Mouse (Mus musculus): ENCODE data around the gene Fbxo42.

The Fbxo42 gene

DNA sequence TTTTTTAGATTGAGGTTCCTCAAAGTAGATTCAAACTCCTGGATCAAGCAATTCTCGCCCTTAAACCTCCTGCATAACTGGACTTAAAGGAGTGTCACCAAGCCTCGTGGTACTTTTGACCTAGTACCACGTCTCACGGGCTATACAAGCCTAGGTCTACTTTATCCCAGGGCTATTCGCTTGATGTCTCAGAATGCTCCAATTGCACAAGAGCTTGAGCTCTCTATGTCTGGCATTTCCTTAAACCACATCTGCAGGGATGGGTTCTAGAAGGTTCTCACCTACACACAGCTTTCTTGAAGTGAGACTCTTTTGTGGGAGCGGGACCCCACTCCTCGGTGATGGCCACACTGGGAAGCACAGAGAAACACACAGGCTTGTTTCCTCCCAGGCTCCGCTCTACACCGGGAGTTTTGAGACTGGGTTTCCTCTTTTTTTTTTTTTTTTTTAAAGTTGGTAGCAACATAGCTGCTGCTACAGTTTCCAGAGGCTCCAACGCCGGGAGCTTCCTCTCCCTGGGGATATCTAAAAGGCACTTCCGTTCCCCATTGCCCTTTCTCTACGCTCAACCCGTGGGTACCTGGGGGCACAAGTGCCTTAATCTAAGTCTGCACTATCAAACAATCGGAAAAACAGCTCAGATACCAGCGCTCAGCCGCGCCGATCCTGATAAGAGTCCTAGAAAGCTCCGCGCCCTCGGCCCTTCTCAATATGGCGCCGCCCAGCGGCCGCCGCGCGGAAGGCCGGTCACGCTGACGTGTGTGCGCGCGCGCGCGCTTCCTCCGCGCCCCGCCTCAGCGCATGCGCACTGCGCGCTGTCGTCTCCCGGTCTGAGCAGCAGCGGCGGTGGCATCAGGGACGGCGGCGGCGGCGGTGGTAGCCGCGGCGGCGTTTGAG is at the start of gene Fbxo42:
Gene Fbxo42 (plus strand): TSS at position 802 of the 897 bp plus-strand sequence.
- DNase-seq, result peak; percentile 89 to 95

DNA sequence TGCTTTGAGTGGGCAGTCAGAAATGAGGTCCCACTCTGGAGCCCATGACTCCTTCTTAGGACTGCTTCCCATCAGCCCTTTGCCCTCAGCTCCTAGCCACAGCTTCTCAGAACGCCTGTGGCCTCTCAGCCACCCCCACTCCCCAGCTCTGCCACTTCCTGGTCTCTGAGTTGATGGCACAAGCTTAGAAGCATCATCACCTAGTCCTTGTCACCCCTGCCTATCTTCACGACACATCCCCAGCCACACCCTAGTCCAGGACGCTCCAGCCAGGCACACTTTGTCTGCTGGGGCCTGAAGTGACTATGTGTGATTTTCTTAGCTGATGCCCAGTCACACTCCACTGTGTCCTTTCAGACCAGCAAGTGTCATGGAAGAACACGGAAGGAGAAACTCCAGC is 48.8 kb upstream of the Fbxo42 start:
- DNase-seq, result no peak

DNA sequence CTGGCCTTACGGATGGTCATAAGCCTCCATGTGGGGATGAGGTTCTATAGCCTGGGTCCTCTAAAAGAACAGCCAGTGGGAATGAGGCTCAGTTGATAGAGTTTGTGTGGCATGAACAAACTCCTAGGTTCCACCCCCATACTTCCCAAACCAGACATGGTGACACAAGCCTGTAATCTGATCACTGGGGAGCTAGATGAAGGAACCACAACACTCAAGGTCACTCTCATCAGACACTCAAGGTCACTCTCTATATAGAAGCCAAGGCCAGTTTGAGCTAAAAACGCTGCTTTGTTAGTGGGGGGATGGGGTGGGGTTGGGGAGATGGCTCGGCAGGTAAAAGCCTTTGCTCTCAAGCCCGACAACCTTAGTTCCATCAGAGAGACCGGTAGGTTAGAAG is 47.8 kb upstream of the Fbxo42 start:
- DNase-seq, result no peak

DNA sequence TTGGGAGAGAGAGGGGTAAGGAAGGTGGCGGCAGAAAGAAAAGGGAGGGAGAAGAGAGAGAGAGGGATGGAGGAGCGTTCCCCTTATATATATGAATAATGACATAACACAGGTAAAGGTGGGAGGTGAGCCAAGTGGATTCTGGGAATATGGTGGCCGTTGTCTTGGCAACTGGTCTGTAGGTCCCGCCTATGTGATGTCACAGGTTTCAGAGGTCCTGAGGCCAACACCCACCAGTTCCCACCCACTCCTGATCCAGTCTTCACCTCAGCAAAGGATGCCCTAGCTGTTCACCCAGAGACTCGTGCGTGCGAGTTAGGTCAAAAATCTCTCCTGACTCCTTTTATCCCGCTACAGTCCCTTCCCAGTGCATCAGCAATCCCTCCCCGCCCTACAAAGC is 46.4 kb upstream of the Fbxo42 start:
- DNase-seq, result no peak

DNA sequence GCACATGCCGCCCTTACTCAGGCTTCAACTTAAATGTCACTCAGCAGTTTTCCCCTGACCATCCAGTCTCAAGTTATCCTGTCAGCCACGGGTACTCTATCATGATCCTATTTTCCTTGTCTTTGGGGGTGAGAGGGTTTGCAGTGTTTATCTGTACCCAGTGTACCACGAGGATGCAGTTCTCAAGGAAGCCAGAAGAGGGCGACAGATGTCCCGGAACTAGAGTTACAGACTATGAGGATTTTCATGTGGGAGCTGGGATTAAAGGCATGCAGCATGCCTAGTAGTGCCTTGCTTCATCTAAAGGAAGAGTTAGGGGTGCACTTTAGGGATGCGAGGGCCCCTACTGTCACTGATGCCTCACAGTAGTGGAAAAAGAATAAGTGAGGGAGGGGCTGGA is 45.9 kb upstream of the Fbxo42 start:
- DNase-seq, result no peak

DNA sequence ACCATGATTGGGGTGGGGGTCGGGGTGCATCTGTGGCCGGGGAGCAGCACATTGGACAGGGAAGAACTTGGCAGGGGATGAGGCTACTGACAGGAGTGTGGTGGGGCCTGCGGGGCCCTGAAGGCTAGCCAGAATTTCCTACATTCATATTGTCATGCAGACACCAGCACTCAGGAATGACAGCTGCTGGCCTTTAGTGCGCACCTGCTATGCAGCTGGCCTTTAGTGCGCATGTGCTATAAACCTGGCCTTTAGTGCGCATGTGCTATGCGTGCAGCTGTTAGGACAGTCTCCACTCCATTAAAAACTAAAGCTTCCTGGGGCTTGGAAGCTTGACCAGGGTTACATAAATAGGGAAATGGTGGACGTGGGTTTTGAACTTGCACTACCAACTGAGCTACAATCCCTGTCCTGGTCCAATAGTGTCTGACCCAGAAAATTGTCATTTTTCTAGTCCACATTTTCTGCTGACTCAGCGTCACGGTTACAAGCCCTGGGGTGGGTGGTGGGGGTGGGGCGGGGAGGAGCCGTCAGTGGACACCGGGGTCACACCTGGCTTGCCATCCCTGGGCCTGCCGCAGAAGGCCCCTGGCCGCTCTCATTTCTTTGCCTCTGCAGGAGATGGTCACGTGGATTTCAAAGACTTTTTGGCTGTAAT is 41.1 kb upstream of the Fbxo42 start:
- DNase-seq, result no peak

DNA sequence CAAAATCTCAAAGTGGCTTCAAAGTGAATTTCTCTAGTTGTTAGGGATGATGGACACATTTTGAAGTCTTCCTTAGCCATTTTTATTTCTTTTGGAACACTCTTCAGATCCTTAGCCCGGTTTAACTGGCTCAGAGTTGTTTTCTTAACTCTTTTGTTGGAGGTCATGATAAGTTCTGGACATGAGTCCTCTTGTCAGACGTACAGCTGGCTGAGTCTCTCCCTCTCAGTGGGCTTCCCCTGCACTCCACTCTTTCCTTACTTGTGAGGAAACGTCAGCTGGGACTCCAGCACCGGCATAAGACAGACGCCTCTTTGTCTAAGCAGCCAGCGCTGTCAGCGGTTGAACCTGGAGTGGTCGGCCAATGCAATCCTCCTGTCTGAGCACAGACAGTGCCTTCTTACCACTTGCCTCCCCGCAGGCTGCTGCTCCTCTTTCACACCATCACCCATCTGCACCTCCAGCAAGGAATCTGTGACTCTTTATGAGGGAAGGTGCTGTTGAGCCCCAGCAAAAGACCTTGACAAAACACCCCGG is 39.4 kb upstream of the Fbxo42 start:
- no peak for DNase-seq

DNA sequence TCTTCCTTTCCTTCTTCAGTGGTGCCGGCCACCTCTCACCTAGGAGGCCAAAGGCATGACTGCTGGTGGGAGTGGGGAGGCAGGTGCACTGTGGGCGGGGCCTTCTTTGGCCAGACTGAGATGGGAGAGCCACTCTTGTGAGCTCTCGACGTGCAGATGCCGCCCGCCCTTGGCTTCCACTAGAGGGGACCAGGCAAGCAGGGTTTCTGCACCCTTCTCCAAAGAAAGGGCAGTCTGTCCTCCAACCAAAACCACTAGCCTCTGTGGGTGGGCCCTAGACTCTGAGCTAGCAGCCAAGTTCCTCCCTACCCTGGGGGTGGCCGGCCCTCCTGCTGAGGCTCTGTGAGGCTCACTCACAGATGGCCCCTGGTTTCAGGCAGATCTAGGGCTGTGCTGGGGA is 33.9 kb upstream of the Fbxo42 start:
- no peak for DNase-seq

DNA sequence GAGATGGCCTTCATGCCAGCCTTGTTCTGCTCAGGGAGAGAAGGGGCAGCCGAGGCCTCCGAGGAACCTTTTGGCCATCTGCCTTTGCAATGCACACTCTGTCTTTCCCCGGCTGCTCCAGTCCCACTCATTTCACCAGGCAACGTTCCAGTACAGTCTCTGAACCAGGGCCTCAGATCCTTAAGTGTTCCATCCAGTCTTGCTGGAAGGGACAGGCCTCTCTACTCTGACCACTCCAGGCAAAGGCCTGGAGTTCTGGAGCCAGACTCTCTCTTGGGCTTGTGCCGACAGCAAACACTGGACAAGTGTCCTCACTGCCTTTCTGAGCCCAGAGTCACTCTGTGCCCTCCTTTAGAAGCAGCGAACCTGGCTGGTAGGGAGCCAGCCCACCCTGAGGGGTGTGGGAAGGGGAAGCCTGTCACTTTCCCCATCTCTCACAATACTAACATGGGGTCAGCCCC is 33.2 kb upstream of the Fbxo42 start:
- DNase-seq, result no peak

DNA sequence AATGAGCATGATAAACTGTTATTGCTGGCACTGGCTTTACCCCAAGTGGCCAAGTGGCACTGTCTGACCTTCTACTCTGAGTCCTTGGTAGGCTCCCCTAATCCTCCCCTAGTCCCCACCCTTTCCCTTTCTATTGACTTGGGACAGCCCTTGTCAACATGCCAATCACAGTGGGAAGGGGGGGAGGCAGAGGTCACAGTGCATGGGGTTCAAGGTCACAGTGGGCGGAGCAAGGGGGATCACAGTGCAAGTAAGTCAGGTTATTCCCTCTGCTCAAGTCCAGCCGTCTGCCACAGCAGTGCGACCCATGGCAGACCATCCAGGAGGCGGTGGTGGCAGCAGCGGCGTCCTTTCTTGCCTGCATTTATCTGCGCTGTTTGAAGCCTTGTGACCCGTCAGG is 32.3 kb upstream of the Fbxo42 start:
- no peak for DNase-seq

DNA sequence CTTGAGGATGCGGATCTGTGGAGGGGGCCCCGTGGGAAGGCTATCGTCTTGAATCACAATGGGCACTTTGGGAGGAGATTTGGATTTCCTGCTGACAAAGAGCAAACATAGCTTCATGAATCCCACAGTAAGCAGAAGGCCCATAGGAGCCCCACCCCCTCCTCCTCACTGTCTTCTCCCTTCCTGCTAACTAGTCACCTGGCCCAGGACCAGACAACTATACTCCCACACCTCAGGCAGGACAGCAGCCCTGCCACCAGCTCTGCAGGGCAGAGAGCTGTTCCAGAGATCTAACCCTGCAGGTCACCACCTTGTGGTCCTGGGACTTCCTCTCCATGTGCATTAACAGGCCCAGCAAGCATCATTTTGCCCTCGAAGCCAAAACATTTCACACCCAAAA is 29.0 kb upstream of the Fbxo42 start:
- DNase-seq, result no peak

DNA sequence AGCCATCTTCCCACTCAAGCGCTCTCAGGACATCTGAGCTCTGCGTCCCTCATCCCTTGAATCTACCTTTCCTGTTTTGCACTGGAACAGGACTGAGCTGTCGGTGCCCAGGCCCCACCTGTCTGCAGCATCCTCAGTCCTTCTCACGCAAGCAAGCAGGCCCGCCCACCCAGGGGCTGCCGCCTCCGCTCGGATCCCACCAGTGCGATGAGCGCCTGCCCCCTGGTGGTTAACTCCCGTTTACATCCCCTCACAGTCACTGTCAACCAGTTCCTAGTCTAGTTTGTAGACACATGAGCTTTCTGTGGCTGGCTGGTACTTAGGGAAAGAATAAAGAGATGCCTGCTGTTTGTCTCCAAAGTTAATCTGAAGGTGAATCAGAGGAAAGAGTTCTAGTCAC is 27.0 kb upstream of the Fbxo42 start:
- DNase-seq, result peak in 1 of 2 experiments; percentile 32

DNA sequence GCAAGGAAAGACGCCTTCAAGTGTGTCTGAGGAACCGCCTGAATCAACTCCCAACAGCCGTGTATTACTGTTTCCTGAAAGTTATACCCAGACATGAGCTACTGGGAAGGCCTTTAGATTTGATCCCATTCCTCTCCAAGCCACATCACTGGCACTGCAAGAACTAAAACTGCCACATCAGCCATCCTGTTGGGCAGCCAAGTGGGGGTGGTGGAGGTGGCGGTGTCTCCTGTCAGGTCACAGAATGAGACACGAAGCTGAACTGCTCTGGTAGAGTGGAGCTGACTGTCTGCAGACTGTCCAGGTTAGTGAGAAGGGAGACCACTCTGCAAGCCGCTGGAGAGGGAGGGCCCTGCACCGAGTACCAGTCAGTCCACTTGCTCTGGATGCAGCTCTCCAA is 25.1 kb upstream of the Fbxo42 start:
- no peak for DNase-seq

DNA sequence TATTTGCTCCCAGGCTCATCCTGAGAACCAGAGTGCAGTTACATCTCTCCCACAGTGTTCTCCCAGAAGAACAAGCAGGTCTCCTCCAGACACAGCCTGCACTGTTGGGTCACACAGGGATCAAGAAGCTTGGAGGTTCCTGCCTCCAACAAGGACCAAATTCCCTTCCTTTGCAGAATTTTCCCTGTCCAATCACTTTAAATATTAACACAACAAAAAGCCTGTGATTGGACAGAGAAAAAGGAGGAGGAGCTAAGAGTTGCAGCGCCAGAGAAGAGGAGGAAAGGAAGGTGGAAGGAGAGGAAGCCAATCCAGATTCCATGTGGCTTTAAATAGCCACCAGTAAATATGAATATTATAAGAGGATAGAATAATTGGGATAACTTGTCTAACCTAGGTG is 24.6 kb upstream of the Fbxo42 start:
- DNase-seq, result no peak

DNA sequence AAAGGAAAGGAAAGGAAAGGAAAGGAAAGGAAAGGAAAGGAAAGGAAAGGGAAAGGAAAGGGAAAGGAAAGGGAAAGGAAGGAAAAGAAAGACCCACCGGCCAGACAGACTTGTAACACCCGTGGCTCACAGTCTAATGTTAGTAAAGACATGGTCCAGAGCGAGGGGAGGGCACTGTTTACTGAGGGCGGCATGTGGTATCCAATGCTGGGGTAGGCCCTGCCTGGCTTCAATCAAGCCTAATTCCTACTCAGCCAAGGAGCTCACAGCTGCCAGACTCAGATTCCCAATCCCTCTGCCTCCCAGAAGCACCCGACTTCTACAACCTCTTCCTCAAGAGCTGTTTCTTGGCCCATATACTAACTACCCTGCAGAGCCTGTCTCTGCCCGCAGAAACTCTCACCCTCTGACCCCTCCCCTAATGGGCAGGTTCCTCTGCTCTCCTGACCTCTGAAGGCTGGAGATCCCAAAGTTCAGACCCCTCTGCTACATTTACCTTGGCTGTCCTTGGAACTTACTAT is 18.5 kb upstream of the Fbxo42 start:
- no peak for DNase-seq

DNA sequence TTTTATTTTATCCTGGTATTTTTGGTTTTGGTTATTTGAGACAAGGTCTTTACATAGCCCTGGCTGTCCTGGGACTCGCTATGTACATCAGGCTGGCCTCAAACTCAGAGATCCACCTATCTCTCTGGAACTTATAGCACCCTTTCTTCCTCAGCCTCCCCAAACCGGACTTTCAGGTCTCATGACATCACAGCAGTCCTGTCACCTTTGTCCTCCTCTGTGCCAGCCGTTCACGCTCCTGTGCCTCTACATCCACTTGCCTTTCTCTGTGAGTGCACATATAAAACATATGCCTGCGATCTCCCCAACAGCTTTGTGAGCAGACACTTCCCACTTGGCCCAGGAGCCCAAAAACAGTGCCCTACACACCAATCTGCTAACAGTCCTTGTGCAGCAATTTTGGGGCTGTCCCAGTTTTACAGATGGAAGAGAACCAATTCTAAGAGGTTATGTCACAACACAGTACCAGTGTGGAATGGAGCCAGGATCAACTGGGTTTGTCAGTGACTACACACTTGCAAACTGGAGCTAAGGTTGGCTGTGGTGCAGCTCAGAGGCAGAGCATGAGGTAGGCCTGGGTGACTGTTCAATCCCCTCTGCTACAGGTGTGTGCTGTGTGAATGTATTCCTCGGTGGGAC is 16.9 kb upstream of the Fbxo42 start:
- DNase-seq, result no peak

DNA sequence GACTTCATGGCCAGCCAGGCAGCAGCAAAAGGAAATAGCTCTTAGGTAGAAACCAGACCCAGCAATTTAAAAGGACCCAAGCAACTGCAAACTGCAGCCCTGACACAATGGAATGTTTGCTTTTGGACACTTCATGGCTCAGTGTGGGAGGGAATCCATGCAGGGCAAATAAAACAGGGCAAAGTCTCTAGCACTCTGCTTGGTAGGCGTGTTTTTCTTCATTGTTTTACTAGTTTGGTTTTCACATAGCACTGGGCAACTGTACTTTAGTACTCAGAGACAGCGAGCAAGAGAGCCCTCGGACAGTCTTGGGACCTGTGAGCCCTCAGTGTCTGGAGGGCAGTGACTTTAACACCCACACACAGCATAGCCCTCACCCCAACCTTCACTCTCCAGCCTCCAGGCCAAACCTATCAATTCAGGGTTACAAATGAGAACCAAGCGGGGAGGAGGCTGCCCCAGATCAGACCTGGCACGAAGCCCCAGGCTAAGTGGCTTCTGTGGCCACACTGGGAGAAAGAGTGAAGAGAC is 16.1 kb upstream of the Fbxo42 start:
- DNase-seq, result no peak

DNA sequence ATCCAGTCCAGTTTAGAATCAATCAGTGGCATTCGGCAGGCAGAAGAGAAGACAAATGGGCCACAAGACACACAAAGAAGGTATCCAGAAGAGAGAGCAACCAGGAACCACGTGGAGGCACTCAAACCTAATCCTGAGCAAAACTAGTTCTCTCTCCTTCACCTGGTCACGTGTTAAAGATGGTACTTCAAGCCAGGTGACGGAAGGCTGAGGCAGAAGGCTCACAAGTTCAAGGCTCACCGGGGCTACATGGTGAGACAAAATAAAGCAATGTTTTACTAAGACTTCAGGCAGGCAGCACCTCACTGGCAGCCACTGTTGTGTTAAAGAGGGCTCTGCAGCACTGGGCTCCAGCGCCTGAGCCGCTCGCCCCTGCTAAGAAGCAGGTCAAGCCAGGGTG is 15.5 kb upstream of the Fbxo42 start:
- no peak for DNase-seq

DNA sequence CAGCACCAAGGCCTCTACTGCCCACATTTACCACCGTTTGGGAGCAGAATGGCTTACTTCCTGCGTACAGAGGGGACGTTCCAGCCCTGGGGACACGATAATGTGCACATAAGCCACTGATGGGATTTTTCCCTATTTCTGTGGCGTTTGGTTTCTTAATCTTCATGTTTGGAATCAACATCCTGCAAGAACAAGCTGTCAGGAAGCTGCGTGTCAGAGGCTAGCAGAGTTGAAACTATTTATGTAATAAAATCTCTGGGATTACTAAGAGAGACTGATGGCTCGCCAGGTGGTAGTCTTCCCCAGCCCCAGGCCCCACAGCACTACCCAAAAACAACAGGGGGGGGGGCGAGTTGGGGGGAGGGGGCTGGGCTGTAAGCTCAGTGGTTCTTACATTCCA is 14.5 kb upstream of the Fbxo42 start:
- no peak for DNase-seq

DNA sequence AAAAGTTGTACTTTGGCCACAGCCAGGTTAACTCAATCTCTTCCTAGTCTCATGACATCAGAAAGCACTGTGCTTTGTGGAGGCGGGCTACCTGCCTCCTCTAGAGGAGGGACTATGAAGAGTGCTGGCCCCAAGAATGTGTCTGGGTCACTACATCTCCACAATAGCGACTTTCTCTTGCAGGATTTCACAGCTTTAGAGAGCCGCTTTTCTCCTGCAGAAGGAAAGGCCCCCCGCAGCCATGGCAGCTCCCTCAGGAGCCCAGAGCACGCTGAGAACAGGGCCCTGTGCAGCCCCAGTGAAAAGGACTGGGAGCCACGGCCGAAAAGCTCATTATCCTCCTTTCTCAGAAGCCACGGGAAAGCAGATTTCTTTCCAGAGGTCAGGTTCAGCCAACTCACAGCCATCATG is 13.7 kb upstream of the Fbxo42 start:
- no peak for DNase-seq

DNA sequence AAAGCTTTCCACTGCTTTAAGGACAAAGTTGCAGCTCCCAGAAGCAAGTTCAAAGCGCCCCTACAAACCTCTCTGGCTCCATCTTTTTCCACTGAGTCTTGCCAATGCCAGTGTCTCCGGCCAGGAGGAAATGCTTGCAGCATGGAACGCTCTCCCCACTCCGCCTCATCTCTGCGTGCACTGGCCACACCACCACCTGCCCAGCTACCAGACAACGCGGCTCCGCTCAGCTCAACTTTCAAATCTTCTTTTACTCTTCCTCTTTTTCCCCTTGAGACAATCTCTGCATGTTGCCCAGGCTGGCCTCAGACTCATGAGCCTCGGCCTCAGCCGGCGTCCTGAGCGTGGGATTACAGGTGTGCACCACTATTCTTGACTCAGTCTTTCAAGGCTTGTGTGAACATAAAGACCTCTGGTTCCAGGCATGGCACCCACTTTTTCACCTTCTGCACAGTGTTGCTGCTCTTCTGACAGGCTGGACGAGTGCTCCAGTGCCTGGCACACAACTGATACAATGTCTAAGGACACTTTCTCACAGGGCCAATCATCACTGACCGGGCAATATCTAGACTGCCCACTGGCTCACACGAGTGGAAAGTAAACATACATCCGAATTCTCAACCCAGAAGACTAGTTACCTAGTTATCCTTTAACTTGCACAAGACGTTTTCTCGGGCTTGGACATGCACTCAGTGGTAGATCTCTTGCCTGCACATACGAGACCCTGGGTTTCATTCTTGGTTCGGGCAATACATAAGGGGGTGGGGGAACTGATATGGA is 12.8 kb upstream of the Fbxo42 start:
- peak; percentile 48 to 58 for DNase-seq

DNA sequence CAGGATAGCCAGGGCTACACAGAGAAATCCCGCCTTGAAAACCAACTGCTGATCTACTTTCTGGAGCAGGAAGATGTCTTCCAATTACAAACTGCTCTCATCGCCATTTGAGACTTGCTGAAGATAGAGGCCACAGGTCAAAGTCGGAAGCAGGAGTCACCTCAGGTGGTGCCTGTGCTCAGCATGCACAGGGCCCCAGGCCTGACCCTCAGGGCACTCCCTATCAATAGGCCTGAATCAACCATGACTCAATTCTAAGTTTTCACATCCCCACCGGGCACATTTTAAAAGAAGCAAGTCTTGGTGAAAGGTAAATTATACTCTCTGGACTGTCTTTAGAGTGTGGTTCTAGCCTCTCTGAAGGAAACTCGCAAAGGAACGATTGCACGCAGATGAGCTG is 11.6 kb upstream of the Fbxo42 start:
- no peak for DNase-seq
